Mouse (Mus musculus) MEL (cell line): Measurements from ENCODE around the gene Serpinh1.

Experiments
- CHD2 ChIP-seq: IDR thresholded peaks from 2 replicates; pipeline ENCODE4 v1.6.1; 2011; ENCODE audit warnings: low read length, improper control_type of control experiment
- ELF1 ChIP-seq: IDR thresholded peaks from 2 replicates; pipeline ENCODE4 v1.6.1; 2014; ENCODE audit warnings: low read depth, mild to moderate bottlenecking, inconsistent platforms, low read length, improper control_type of control experiment, moderate library complexity
- EP300 ChIP-seq, 2 experiments: IDR thresholded peaks; 2 replicates each; pipeline ENCODE4 v1.6.1; 2011; ENCODE audit warnings: improper control_type of control experiment in 2 of 2, low read length in 2 of 2, low read depth in 1 of 2, mild to moderate bottlenecking in 1 of 2

DNA sequence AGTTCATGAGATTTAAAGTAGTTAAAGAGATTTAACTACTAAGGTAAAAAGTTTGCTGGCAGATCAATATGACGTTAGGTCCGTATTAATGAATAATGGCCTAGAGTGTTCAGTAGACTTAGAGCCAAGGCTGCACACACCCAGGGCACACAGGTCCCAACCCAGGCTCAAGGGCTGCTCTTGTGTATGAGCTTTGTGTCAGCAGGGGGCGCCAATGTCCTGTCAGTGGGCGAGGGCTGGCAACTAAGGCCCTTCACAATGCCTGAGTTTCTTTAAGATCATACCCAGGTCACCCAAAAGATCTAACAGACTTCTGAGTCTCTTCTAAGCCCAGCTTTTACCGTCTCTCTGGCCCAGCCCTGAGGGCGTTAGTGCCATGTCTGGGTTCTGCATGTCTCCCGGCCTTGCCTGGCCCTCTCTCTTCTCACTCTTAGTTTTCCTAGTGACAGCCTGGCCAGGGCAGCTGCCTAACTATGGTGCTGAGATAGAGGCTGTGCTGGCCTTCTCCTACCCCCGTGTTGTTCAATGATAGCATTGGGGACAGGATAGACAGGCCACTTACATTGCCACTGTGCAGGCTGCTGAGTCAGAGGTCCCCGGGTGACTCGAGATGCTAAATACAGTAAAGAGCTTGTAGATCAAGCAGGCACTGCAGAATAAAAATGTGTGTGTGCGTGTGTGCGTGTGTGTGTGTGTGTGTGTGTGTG lies 20.1 kb downstream of the Serpinh1 start:
- no peak for TF ChIP-seq ELF1
- TF ChIP-seq CHD2: no peak
- TF ChIP-seq EP300 (IDR thresholded peaks at IDR 0.05; ENCODE audit: low read depth in 1 of 2, low read length in 2 of 2): no peak
